ENCODE assay signal across 17 mouse cellular contexts in genomic region chr13:19356120-19356519, GRCm38 (mm10). TPM values are rescaled to one million over a fixed set of nuclear protein-coding genes. Genes with fewer than 3 reads are reported as not detected.
DNase-seq lines count a peak whose midpoint lies in the region; ATAC-seq lines count a peak whose summit lies in the region.
"Had no signal": no experiment of that assay in that cellular context is flagged by ENCODE, and none has a peak within 500 bp of the region (broad histone marks: within the 10 kb centered on the region; RNA-seq: fewer than 3 reads in every experiment).

No protein-coding gene starts in this region.

- DNase-seq in thymus, postnatal 0 days (ENCODE audit: low spot score), result peak; percentile 48
- no peak for DNase-seq in thymus, postnatal 25 days
- no peak for DNase-seq in testis, postnatal 10 days (ENCODE audit: low spot score)
- no peak for DNase-seq in adrenal gland, postnatal 10 days
- DNase-seq: adrenal gland, postnatal 36 days; cerebellum, adult 18-20 months; heart, postnatal 14 days; kidney, adult 9 months; kidney, postnatal 10 days; layer of hippocampus, adult 9-11 months; lung, embryonic 14.5 days; lung, postnatal 14 days; right cerebral cortex, postnatal 14 days had no signal

- peak; percentile 70 for ATAC-seq in activated CD4-positive, CD25-positive, alpha-beta regulatory T cell, adult 4 months
- ATAC-seq in megakaryocyte, adult 5-6 weeks (ENCODE audit: poor library complexity, severe bottlenecking), result peak; percentile 64
- ATAC-seq: forebrain, embryonic 16.5 days; intestine, postnatal 0 days had no signal

RNA-seq across cellular contexts. Expression of gene Stard3nl, which starts 39.5 kb away (rescaled TPM):
- polyA plus RNA-seq in thymus, postnatal 0 days (2015; fragmentation: Nextera tagmentation; extraction: Ambion mirVana), result 58.6 and 66.6 TPM in 2 replicates
- polyA plus RNA-seq in activated CD4-positive, CD25-positive, alpha-beta regulatory T cell, adult 4 months (2017; shearing (Covaris generic)), result 10 to 100 TPM; 59.4 to 61.0 TPM
- total RNA-seq in megakaryocyte, adult 5-6 weeks (2015), result 109 and 113 TPM in 2 replicates
- total RNA-seq in megakaryocyte, adult 5-6 weeks (2017), result 65.5 and 72.3 TPM in 2 replicates
- 10 to 100 TPM; 24.3 to 34.2 TPM for total RNA-seq in adrenal gland, postnatal 10 days (2021)
